Mouse (Mus musculus): ENCODE measurements at regions not wholly inside any gene's neighbourhood (a gene's known extent, or its start where the extent isn't known, plus 50 kb on each side); places are given as distances from the start of the nearest gene placed in this dataset.
"Not testable (repeated sequence)": the region's sequence is repeated elsewhere in the genome, so short reads cannot be mapped to it uniquely, and the experiment has no call there.

GRCm38 (mm10) chr14:60556541-60556940 is 77.3 kb upstream of the Spata13 start:
- no peak overlapping the region for H3K4me3 ChIP-seq (ENCODE audit: low read depth, low read length)
- no peaks in the 10 kb centered on the region for H3K27me3 ChIP-seq (replicated peaks; ENCODE audit: insufficient read depth, low read length)
- no peak for DNase-seq (ENCODE audit: low spot score)
- no peak overlapping the region for H3K4me2 ChIP-seq (replicated peaks; ENCODE audit: low read depth, low read length)
- H3K9me3 ChIP-seq (ENCODE audit: low read length), result no peaks in the 10 kb centered on the region
- H3K4me1 ChIP-seq (ENCODE audit: insufficient read depth, low read depth, low read length), result no peaks in the 10 kb centered on the region
- ATAC-seq, result no peak
- no peaks in the 10 kb centered on the region for H3K36me3 ChIP-seq (ENCODE audit: insufficient read depth, low read length)
- no peak overlapping the region for H3K27ac ChIP-seq (ENCODE audit: low read length)
- no peak overlapping the region for H3K9ac ChIP-seq (replicated peaks; ENCODE audit: low read depth)
- TF ChIP-seq CTCF (IDR thresholded peaks at IDR 0.05), result no peak
- WGBS, result 61% methylated on average over 5 of the region's 5 CpGs

- ATAC-seq (no peak), DNase-seq (ENCODE audit: low spot score) (no peak)
- 84% methylated on average over 4 of the region's 4 CpGs for WGBS
- Histone ChIP-seq H3K4me3 (ENCODE audit: low read depth, low read length) (no peak overlapping the region), H3K27ac (ENCODE audit: low read length) (no peak overlapping the region), H3K4me2 (replicated peaks; ENCODE audit: low read depth, low read length) (no peak overlapping the region), H3K36me3 (ENCODE audit: insufficient read depth, low read length) (no peaks in the 10 kb centered on the region), H3K27me3 (replicated peaks; ENCODE audit: insufficient read depth, low read length) (no peaks in the 10 kb centered on the region), H3K4me1 (ENCODE audit: insufficient read depth, low read depth, low read length) (no peaks in the 10 kb centered on the region), H3K9me3 (ENCODE audit: low read length) (no peaks in the 10 kb centered on the region), H3K9ac (replicated peaks; ENCODE audit: low read depth) (no peak overlapping the region)
- TF ChIP-seq EP300 (IDR thresholded peaks at IDR 0.05) (no peak), CTCF (IDR thresholded peaks at IDR 0.05) (no peak)
These were observed 76.8 kb upstream of the Spata13 start for GRCm38 (mm10) chr14:60557020-60557419.

- H3K27me3 ChIP-seq (replicated peaks; ENCODE audit: insufficient read depth, low read length), result no peaks in the 10 kb centered on the region
- no peak overlapping the region for H3K9ac ChIP-seq (replicated peaks; ENCODE audit: low read depth)
- TF ChIP-seq EP300 (IDR thresholded peaks at IDR 0.05), result no peak
- TF ChIP-seq CTCF (IDR thresholded peaks at IDR 0.05), result no peak
- H3K9me3 ChIP-seq (ENCODE audit: low read length), result no peaks in the 10 kb centered on the region
- H3K27ac ChIP-seq (ENCODE audit: low read length), result no peak overlapping the region
- 73% methylated on average over 5 of the region's 5 CpGs for WGBS
- H3K36me3 ChIP-seq (ENCODE audit: insufficient read depth, low read length), result no peaks in the 10 kb centered on the region
- H3K4me3 ChIP-seq (ENCODE audit: low read depth, low read length), result no peak overlapping the region
- H3K4me1 ChIP-seq (ENCODE audit: insufficient read depth, low read depth, low read length), result no peaks in the 10 kb centered on the region
- H3K4me2 ChIP-seq (replicated peaks; ENCODE audit: low read depth, low read length), result no peak overlapping the region
- DNase-seq (ENCODE audit: low spot score) (no peak), ATAC-seq (no peak)
These were observed 74.4 kb upstream of the Spata13 start for GRCm38 (mm10) chr14:60559376-60559775.

GRCm38 (mm10) chr14:60559826-60560529 is 73.8 kb upstream of the Spata13 start:
- no peaks in the 10 kb centered on the region for H3K9me3 ChIP-seq (ENCODE audit: low read length)
- H3K27ac ChIP-seq (ENCODE audit: low read length), result no peak overlapping the region
- H3K27me3 ChIP-seq (replicated peaks; ENCODE audit: insufficient read depth, low read length), result no peaks in the 10 kb centered on the region
- no peak overlapping the region for H3K4me3 ChIP-seq (ENCODE audit: low read depth, low read length)
- 80% methylated on average over 13 of the region's 13 CpGs for WGBS
- H3K9ac ChIP-seq (replicated peaks; ENCODE audit: low read depth), result no peak overlapping the region
- H3K4me1 ChIP-seq (ENCODE audit: insufficient read depth, low read depth, low read length), result no peaks in the 10 kb centered on the region
- ATAC-seq (no peak), DNase-seq (ENCODE audit: low spot score) (no peak)
- H3K36me3 ChIP-seq (ENCODE audit: insufficient read depth, low read length), result no peaks in the 10 kb centered on the region
- peak; percentile 49 for TF ChIP-seq CTCF (IDR thresholded peaks at IDR 0.05)
- no peak for TF ChIP-seq EP300 (IDR thresholded peaks at IDR 0.05)
- H3K4me2 ChIP-seq (replicated peaks; ENCODE audit: low read depth, low read length), result no peak overlapping the region

- H3K4me1 ChIP-seq (ENCODE audit: insufficient read depth, low read depth, low read length), result no peaks in the 10 kb centered on the region
- H3K27me3 ChIP-seq (replicated peaks; ENCODE audit: insufficient read depth, low read length), result no peaks in the 10 kb centered on the region
- H3K9ac ChIP-seq (replicated peaks; ENCODE audit: low read depth), result no peak overlapping the region
- TF ChIP-seq EP300 (IDR thresholded peaks at IDR 0.05), result no peak
- no peak for TF ChIP-seq CTCF (IDR thresholded peaks at IDR 0.05)
- H3K9me3 ChIP-seq (ENCODE audit: low read length), result no peaks in the 10 kb centered on the region
- H3K4me3 ChIP-seq (ENCODE audit: low read depth, low read length), result no peak overlapping the region
- no peak for DNase-seq (ENCODE audit: low spot score)
- ATAC-seq, result no peak
- H3K27ac ChIP-seq (ENCODE audit: low read length), result no peak overlapping the region
- H3K4me2 ChIP-seq (replicated peaks; ENCODE audit: low read depth, low read length), result no peak overlapping the region
- WGBS, result 69% methylated on average over 5 of the region's 5 CpGs
- H3K36me3 ChIP-seq (ENCODE audit: insufficient read depth, low read length), result no peaks in the 10 kb centered on the region
These were observed 57.5 kb upstream of the Spata13 start for GRCm38 (mm10) chr14:60576281-60576680.

GRCm38 (mm10) chr14:60580131-60580530 is 53.7 kb upstream of the Spata13 start:
- H3K36me3 ChIP-seq (ENCODE audit: insufficient read depth, low read length); H3K4me2 ChIP-seq (replicated peaks; ENCODE audit: low read depth, low read length); H3K9me3 ChIP-seq (ENCODE audit: low read length); ATAC-seq; H3K27me3 ChIP-seq (replicated peaks; ENCODE audit: insufficient read depth, low read length); H3K27ac ChIP-seq (ENCODE audit: low read length); H3K4me1 ChIP-seq (ENCODE audit: insufficient read depth, low read depth, low read length); DNase-seq (ENCODE audit: low spot score); H3K9ac ChIP-seq (replicated peaks; ENCODE audit: low read depth); H3K4me3 ChIP-seq (ENCODE audit: low read depth, low read length): not testable (repeated sequence)

Data from lung, postnatal 0 days (tissue).